Mouse (Mus musculus) ovary, postnatal 36 days (tissue): Measurements from ENCODE around the gene Aig1.

Experiments used
- DNase-seq: peaks from one replicate; pipeline ENCODE4 v3.0.0; 2022; ENCODE audit warnings: low spot score, mixed read lengths

The Aig1 gene

GRCm38 (mm10) chr10:13849205-13849604, 19.6 kb downstream of the Aig1 start:
- DNase-seq: no peak

GRCm38 (mm10) chr10:13844864-13845263, 23.9 kb downstream of the Aig1 start:
- DNase-seq: no peak

- no peak for DNase-seq
Measured at GRCm38 (mm10) chr10:13843746-13844145, 25.0 kb downstream of the Aig1 start.

GRCm38 (mm10) chr10:13842855-13843254, 25.9 kb downstream of the Aig1 start:
- DNase-seq: no peak

- DNase-seq: no peak
Measured at GRCm38 (mm10) chr10:13838511-13839126, 30.2 kb downstream of the Aig1 start.

GRCm38 (mm10) chr10:13837709-13838456, 30.9 kb downstream of the Aig1 start:
- no peak for DNase-seq

GRCm38 (mm10) chr10:13836956-13837355, 31.8 kb downstream of the Aig1 start:
- no peak for DNase-seq

GRCm38 (mm10) chr10:13835737-13836475, 32.9 kb downstream of the Aig1 start:
- DNase-seq: no peak

GRCm38 (mm10) chr10:13834056-13834455, 34.7 kb downstream of the Aig1 start:
- no peak for DNase-seq

GRCm38 (mm10) chr10:13833066-13833566, 35.7 kb downstream of the Aig1 start:
- DNase-seq: no peak

GRCm38 (mm10) chr10:13832546-13833033, 36.2 kb downstream of the Aig1 start:
- no peak for DNase-seq

GRCm38 (mm10) chr10:13827150-13827549, 41.6 kb downstream of the Aig1 start:
- DNase-seq: no peak

- peak; percentile 8 for DNase-seq
Measured at GRCm38 (mm10) chr10:13813591-13813990, 55.2 kb downstream of the Aig1 start.

GRCm38 (mm10) chr10:13808291-13808690, 60.5 kb downstream of the Aig1 start:
- DNase-seq: no peak

GRCm38 (mm10) chr10:13806806-13807205, 62.0 kb downstream of the Aig1 start:
- no peak for DNase-seq

- no peak for DNase-seq
Measured at GRCm38 (mm10) chr10:13801296-13801695, 67.5 kb downstream of the Aig1 start.

GRCm38 (mm10) chr10:13793458-13793857, 75.3 kb downstream of the Aig1 start:
- no peak for DNase-seq

GRCm38 (mm10) chr10:13792788-13793187, 76.0 kb downstream of the Aig1 start:
- no peak for DNase-seq

GRCm38 (mm10) chr10:13789604-13790003, 79.2 kb downstream of the Aig1 start:
- no peak for DNase-seq

- DNase-seq: no peak
Measured at GRCm38 (mm10) chr10:13788057-13788456, 80.7 kb downstream of the Aig1 start.

- no peak for DNase-seq
Measured at GRCm38 (mm10) chr10:13782774-13783173, 86.0 kb downstream of the Aig1 start.

- DNase-seq: no peak
Measured at GRCm38 (mm10) chr10:13782235-13782757, 86.5 kb downstream of the Aig1 start.
